Mouse (Mus musculus): Measurements from ENCODE around the gene Map3k20.

The Map3k20 gene

GRCm38 (mm10) chr2:72321591-72321990, 36.2 kb downstream of the Map3k20 start:
- no peak for DNase-seq (ENCODE audit: low read depth, low spot score)

GRCm38 (mm10) chr2:72322681-72323353, 37.4 kb downstream of the Map3k20 start:
- DNase-seq (ENCODE audit: low read depth, low spot score) = no peak

- DNase-seq (ENCODE audit: low read depth, low spot score) = no peak
Measured at GRCm38 (mm10) chr2:72324436-72324835, 39.0 kb downstream of the Map3k20 start.

GRCm38 (mm10) chr2:72326491-72326890, 41.1 kb downstream of the Map3k20 start:
- DNase-seq (ENCODE audit: low read depth, low spot score) = no peak

- DNase-seq (ENCODE audit: low read depth, low spot score) = no peak
Measured at GRCm38 (mm10) chr2:72328435-72328834, 43.0 kb downstream of the Map3k20 start.

- DNase-seq (ENCODE audit: low read depth, low spot score) = no peak
Measured at GRCm38 (mm10) chr2:72330955-72331481, 45.6 kb downstream of the Map3k20 start.

- DNase-seq (ENCODE audit: low read depth, low spot score) = no peak
Measured at GRCm38 (mm10) chr2:72332067-72332466, 46.6 kb downstream of the Map3k20 start.

GRCm38 (mm10) chr2:72333210-72333609, 47.8 kb downstream of the Map3k20 start:
- DNase-seq (ENCODE audit: low read depth, low spot score) = no peak

- DNase-seq (ENCODE audit: low read depth, low spot score) = no peak
Measured at GRCm38 (mm10) chr2:72336840-72337239, 51.4 kb downstream of the Map3k20 start.

- DNase-seq (ENCODE audit: low read depth, low spot score) = no peak
Measured at GRCm38 (mm10) chr2:72345281-72345680, 59.8 kb downstream of the Map3k20 start.

GRCm38 (mm10) chr2:72351329-72351728, 65.9 kb downstream of the Map3k20 start:
- no peak for DNase-seq (ENCODE audit: low read depth, low spot score)

GRCm38 (mm10) chr2:72351776-72352175, 66.3 kb downstream of the Map3k20 start:
- DNase-seq (ENCODE audit: low read depth, low spot score) = no peak

GRCm38 (mm10) chr2:72352756-72353155, 67.3 kb downstream of the Map3k20 start:
- DNase-seq (ENCODE audit: low read depth, low spot score) = no peak

- DNase-seq (ENCODE audit: low read depth, low spot score) = no peak
Measured at GRCm38 (mm10) chr2:72356471-72356870, 71.0 kb downstream of the Map3k20 start.

GRCm38 (mm10) chr2:72361572-72361971, 76.1 kb downstream of the Map3k20 start:
- DNase-seq (ENCODE audit: low read depth, low spot score) = no peak

- no peak for DNase-seq (ENCODE audit: low read depth, low spot score)
Measured at GRCm38 (mm10) chr2:72363449-72363848, 78.0 kb downstream of the Map3k20 start.

GRCm38 (mm10) chr2:72365930-72366329, 80.5 kb downstream of the Map3k20 start:
- no peak for DNase-seq (ENCODE audit: low read depth, low spot score)

GRCm38 (mm10) chr2:72366503-72366902, 81.1 kb downstream of the Map3k20 start:
- DNase-seq (ENCODE audit: low read depth, low spot score) = no peak

GRCm38 (mm10) chr2:72367850-72368249, 82.4 kb downstream of the Map3k20 start:
- no peak for DNase-seq (ENCODE audit: low read depth, low spot score)

GRCm38 (mm10) chr2:72369140-72369600, 83.7 kb downstream of the Map3k20 start:
- no peak for DNase-seq (ENCODE audit: low read depth, low spot score)

- no peak for DNase-seq (ENCODE audit: low read depth, low spot score)
Measured at GRCm38 (mm10) chr2:72372136-72372535, 86.7 kb downstream of the Map3k20 start.

- no peak for DNase-seq (ENCODE audit: low read depth, low spot score)
Measured at GRCm38 (mm10) chr2:72374076-72374475, 88.6 kb downstream of the Map3k20 start.

GRCm38 (mm10) chr2:72375877-72376276, 90.4 kb downstream of the Map3k20 start:
- no peak for DNase-seq (ENCODE audit: low read depth, low spot score)

Data from ES-CJ7 (cell line).